Mouse (Mus musculus) forelimb bud, embryonic 11.5 days (tissue): ENCODE measurements around the gene Jph3.

Experiments
- DNase-seq: peaks from one replicate; pipeline ENCODE4 v3.0.0-alpha.2; 2012; ENCODE audit warnings: low read depth, low spot score

The Jph3 gene

GRCm38 (mm10) chr8:121782493-121782892 is 53.1 kb downstream of the Jph3 start:
- no peak for DNase-seq

GRCm38 (mm10) chr8:121786542-121786941 is 57.1 kb downstream of the Jph3 start:
- no peak for DNase-seq

GRCm38 (mm10) chr8:121788786-121789185 is 59.4 kb downstream of the Jph3 start:
- no peak for DNase-seq

GRCm38 (mm10) chr8:121792159-121792558 is 62.7 kb downstream of the Jph3 start:
- no peak for DNase-seq

GRCm38 (mm10) chr8:121792627-121793026 is 63.2 kb downstream of the Jph3 start:
- no peak for DNase-seq

- no peak for DNase-seq
Measured at GRCm38 (mm10) chr8:121794151-121794550, 64.7 kb downstream of the Jph3 start.

- no peak for DNase-seq
Measured at GRCm38 (mm10) chr8:121795461-121795860, 66.0 kb downstream of the Jph3 start.

- no peak for DNase-seq
Measured at GRCm38 (mm10) chr8:121796406-121796805, 67.0 kb downstream of the Jph3 start.

- DNase-seq: no peak
Measured at GRCm38 (mm10) chr8:121798401-121798800, 69.0 kb downstream of the Jph3 start.

GRCm38 (mm10) chr8:121804829-121805228 is 75.4 kb downstream of the Jph3 start:
- no peak for DNase-seq

GRCm38 (mm10) chr8:121806126-121806525 is 76.7 kb downstream of the Jph3 start:
- DNase-seq: no peak

- DNase-seq: no peak
Measured at GRCm38 (mm10) chr8:121808032-121808431, 78.6 kb downstream of the Jph3 start.

GRCm38 (mm10) chr8:121809524-121810155 is 80.2 kb downstream of the Jph3 start:
- DNase-seq: no peak

- DNase-seq: no peak
Measured at GRCm38 (mm10) chr8:121811502-121811901, 82.1 kb downstream of the Jph3 start.

GRCm38 (mm10) chr8:121811931-121812570 is 82.6 kb downstream of the Jph3 start:
- no peak for DNase-seq

GRCm38 (mm10) chr8:121818226-121818625 is 88.8 kb downstream of the Jph3 start:
- no peak for DNase-seq

- no peak for DNase-seq
Measured at GRCm38 (mm10) chr8:121820840-121821239, 91.4 kb downstream of the Jph3 start.

GRCm38 (mm10) chr8:121821320-121821719 is 91.9 kb downstream of the Jph3 start:
- DNase-seq: no peak

- no peak for DNase-seq
Measured at GRCm38 (mm10) chr8:121821770-121822169, 92.3 kb downstream of the Jph3 start.

- DNase-seq: no peak
Measured at GRCm38 (mm10) chr8:121827726-121828125, 98.3 kb downstream of the Jph3 start.

- no peak for DNase-seq
Measured at GRCm38 (mm10) chr8:121828376-121829023, 99.1 kb downstream of the Jph3 start.

GRCm38 (mm10) chr8:121829048-121829776 is 99.8 kb downstream of the Jph3 start, which contains the start of gene Klhdc4:
Gene Klhdc4, minus strand, starts transcription at chr8:121829569.
- DNase-seq: peak; percentile 87
